16 mouse cellular contexts compared by ENCODE assay signal in genomic region chr13:95044108-95044507, GRCm38 (mm10).
"Had no signal": no experiment of that assay in that cellular context is flagged by ENCODE, and none has a peak within 500 bp of the region (broad histone marks: within the 10 kb centered on the region; RNA-seq: fewer than 3 reads in every experiment).

No protein-coding gene starts in this region.

- DNase-seq: gastrocnemius, postnatal 14 days; gastrocnemius, postnatal 36 days; heart, adult 2 months; heart, postnatal 4 days; kidney, adult 18-20 months; kidney, adult 8-10 months; kidney, postnatal 14 days; kidney, postnatal 36 days; layer of hippocampus, adult 9-11 months; layer of hippocampus, postnatal 36 days; left cerebral cortex, postnatal 4 days had no signal

- ATAC-seq: hindbrain, embryonic 16.5 days; inflammation-experienced regulatory T-cells, adult 6 months; intestine, embryonic 15.5 days; intestine, postnatal 0 days; liver, embryonic 12.5 days had no signal
